Mouse (Mus musculus) liver, adult 2 months (tissue): ENCODE measurements around the gene Lst1.

Experiments
- CTCF ChIP-seq: fragments of 200-500 bp; IDR thresholded peaks from 2 replicates; pipeline ENCODE4 v1.5.1; 2011; ENCODE audit warnings: low read depth, low read length, control low read depth
- POLR2A ChIP-seq: fragments of 200-500 bp; IDR thresholded peaks from 2 replicates; pipeline ENCODE4 v1.6.1; 2011; ENCODE audit warnings: low read length, control low read depth; ENCODE audit not compliant: insufficient read depth; ENCODE audit errors: extremely low read depth

GRCm38 (mm10) chr17:35152121-35152520 lies 36.1 kb downstream of the Lst1 start:
- TF ChIP-seq POLR2A (no peak), CTCF (no peak)
